Mouse (Mus musculus) MEL (cell line): Measurements from ENCODE around the gene Zkscan3.

Source experiments
- BHLHE40 ChIP-seq: IDR thresholded peaks from 2 replicates; pipeline ENCODE4 v1.6.1; 2012; ENCODE audit warnings: low read depth, mild to moderate bottlenecking, inconsistent platforms, low read length, improper control_type of control experiment, borderline replicate concordance
- HCFC1 ChIP-seq: IDR thresholded peaks from 2 replicates; pipeline ENCODE4 v1.6.1; 2012; ENCODE audit warnings: low read depth, mild to moderate bottlenecking, inconsistent platforms, low read length, improper control_type of control experiment, moderate library complexity
- TBP ChIP-seq: IDR thresholded peaks from 2 replicates; pipeline ENCODE4 v1.8.0; 2011; ENCODE audit warnings: low read depth, low read length, improper control_type of control experiment
- ZKSCAN1 ChIP-seq: IDR thresholded peaks from 2 replicates; pipeline ENCODE4 v1.6.1; 2012; ENCODE audit warnings: low read depth, mild to moderate bottlenecking, inconsistent platforms, low read length, improper control_type of control experiment, moderate library complexity

GRCm38 (mm10) chr13:21418865-21419264, 16.3 kb upstream of the Zkscan3 start:
- no peak for TF ChIP-seq TBP
- TF ChIP-seq ZKSCAN1, result no peak
- TF ChIP-seq BHLHE40, result no peak
- no peak for TF ChIP-seq HCFC1
